Mouse (Mus musculus): ENCODE measurements around the gene Ncbp3. TPM values are rescaled to one million over a fixed set of nuclear protein-coding genes. Genes with fewer than 3 reads are reported as not detected.
"Not testable (repeated sequence)": the region's sequence is repeated elsewhere in the genome, so short reads cannot be mapped to it uniquely, and the experiment has no call there.

The Ncbp3 gene
- polyA plus RNA-seq, 1 experiment from 2014 or later, result 12.7 TPM

GRCm38 (mm10) chr11:73094231-73094995 is 46.8 kb downstream of the Ncbp3 start:
- no peaks in the 10 kb centered on the region for H3K27me3 ChIP-seq (replicated peaks)
- no peak for ATAC-seq (replicated peaks)
- H3K4me2 ChIP-seq, result no peak overlapping the region
- H3K9me3 ChIP-seq, result no peaks in the 10 kb centered on the region
- H3K4me3 ChIP-seq, result no peak overlapping the region
- H3K27ac ChIP-seq, result no peak overlapping the region
- no peaks in the 10 kb centered on the region for H3K4me1 ChIP-seq
- H3K9ac ChIP-seq, result no peak overlapping the region
- WGBS, result 81% methylated on average over 11 of the region's 11 CpGs
- no peaks in the 10 kb centered on the region for H3K36me3 ChIP-seq (replicated peaks)

- Histone ChIP-seq H3K36me3 (replicated peaks) (no peaks in the 10 kb centered on the region), H3K27ac (no peak overlapping the region), H3K9me3 (no peaks in the 10 kb centered on the region), H3K4me2 (no peak overlapping the region), H3K9ac (no peak overlapping the region), H3K4me1 (no peaks in the 10 kb centered on the region), H3K4me3 (no peak overlapping the region), H3K27me3 (replicated peaks) (no peaks in the 10 kb centered on the region)
- no peak for ATAC-seq (replicated peaks)
- 74% methylated on average over 5 of the region's 5 CpGs for WGBS
These were observed 51.3 kb downstream of the Ncbp3 start for GRCm38 (mm10) chr11:73098860-73099259.

GRCm38 (mm10) chr11:73099976-73100750 is 52.6 kb downstream of the Ncbp3 start:
- 65% methylated on average over 14 of the region's 14 CpGs for WGBS
- H3K4me3 ChIP-seq, result no peak overlapping the region
- H3K27ac ChIP-seq, result no peak overlapping the region
- no peaks in the 10 kb centered on the region for H3K27me3 ChIP-seq (replicated peaks)
- H3K9ac ChIP-seq, result no peak overlapping the region
- no peak for ATAC-seq (replicated peaks)
- no peaks in the 10 kb centered on the region for H3K4me1 ChIP-seq
- no peaks in the 10 kb centered on the region for H3K9me3 ChIP-seq
- H3K36me3 ChIP-seq (replicated peaks), result no peaks in the 10 kb centered on the region
- H3K4me2 ChIP-seq, result no peak overlapping the region

GRCm38 (mm10) chr11:73101308-73101707 is 53.7 kb downstream of the Ncbp3 start:
- no peaks in the 10 kb centered on the region for H3K27me3 ChIP-seq (replicated peaks)

GRCm38 (mm10) chr11:73105246-73105645 is 57.7 kb downstream of the Ncbp3 start:
- Histone ChIP-seq H3K36me3 (replicated peaks) (no peaks in the 10 kb centered on the region), H3K9ac (no peak overlapping the region), H3K9me3 (no peaks in the 10 kb centered on the region), H3K27ac (no peak overlapping the region), H3K4me1 (no peaks in the 10 kb centered on the region), H3K4me3 (no peak overlapping the region), H3K4me2 (no peak overlapping the region), H3K27me3 (replicated peaks) (no peaks in the 10 kb centered on the region)
- no peak for ATAC-seq (replicated peaks)
- 70% methylated on average over 3 of the region's 3 CpGs for WGBS

More at GRCm38 (mm10) chr11:73101308-73101707, 53.7 kb downstream of the Ncbp3 start:
- Histone ChIP-seq H3K4me1 (no peaks in the 10 kb centered on the region), H3K9me3 (no peaks in the 10 kb centered on the region), H3K4me2 (no peak overlapping the region), H3K27ac (no peak overlapping the region), H3K9ac (no peak overlapping the region), H3K36me3 (replicated peaks) (no peaks in the 10 kb centered on the region), H3K4me3 (no peak overlapping the region)
- 77% methylated on average over 4 of the region's 4 CpGs for WGBS
- ATAC-seq (replicated peaks), result no peak

GRCm38 (mm10) chr11:73107358-73107757 is 59.8 kb downstream of the Ncbp3 start:
- H3K9me3 ChIP-seq; H3K4me2 ChIP-seq; H3K9ac ChIP-seq; ATAC-seq (replicated peaks); H3K27ac ChIP-seq; H3K27me3 ChIP-seq (replicated peaks); H3K36me3 ChIP-seq (replicated peaks); H3K4me3 ChIP-seq; H3K4me1 ChIP-seq: not testable (repeated sequence)
- WGBS, result 45% methylated on average over 3 of the region's 3 CpGs

- 73% methylated on average over 5 of the region's 5 CpGs for WGBS
- Histone ChIP-seq H3K4me1 (no peaks in the 10 kb centered on the region), H3K36me3 (replicated peaks) (no peaks in the 10 kb centered on the region), H3K9ac (no peak overlapping the region), H3K4me3 (no peak overlapping the region), H3K4me2 (no peak overlapping the region), H3K27ac (no peak overlapping the region), H3K9me3 (no peaks in the 10 kb centered on the region), H3K27me3 (replicated peaks) (no peaks in the 10 kb centered on the region)
- ATAC-seq (replicated peaks), result no peak
These were observed 60.8 kb downstream of the Ncbp3 start for GRCm38 (mm10) chr11:73108195-73108897.

- H3K4me1 ChIP-seq, result no peaks in the 10 kb centered on the region
- no peak for ATAC-seq (replicated peaks)
- no peak overlapping the region for H3K4me3 ChIP-seq
- no peaks in the 10 kb centered on the region for H3K27me3 ChIP-seq (replicated peaks)
- no peak overlapping the region for H3K9ac ChIP-seq
- 83% methylated on average over 14 of the region's 14 CpGs for WGBS
- H3K36me3 ChIP-seq (replicated peaks), result no peaks in the 10 kb centered on the region
- no peak overlapping the region for H3K27ac ChIP-seq
- H3K4me2 ChIP-seq, result no peak overlapping the region
- no peaks in the 10 kb centered on the region for H3K9me3 ChIP-seq
These were observed 61.5 kb downstream of the Ncbp3 start for GRCm38 (mm10) chr11:73108898-73109625.

GRCm38 (mm10) chr11:73109941-73110340 is 62.4 kb downstream of the Ncbp3 start:
- no peaks in the 10 kb centered on the region for H3K27me3 ChIP-seq (replicated peaks)
- no peak for ATAC-seq (replicated peaks)
- 86% methylated on average over 3 of the region's 3 CpGs for WGBS

GRCm38 (mm10) chr11:73111414-73111813 is 63.8 kb downstream of the Ncbp3 start:
- Histone ChIP-seq H3K27me3 (replicated peaks) (no peaks in the 10 kb centered on the region), H3K4me2 (no peak overlapping the region), H3K9me3 (no peaks in the 10 kb centered on the region), H3K27ac (no peak overlapping the region), H3K4me3 (no peak overlapping the region), H3K4me1 (no peaks in the 10 kb centered on the region), H3K9ac (no peak overlapping the region), H3K36me3 (replicated peaks) (no peaks in the 10 kb centered on the region)
- no peak for ATAC-seq (replicated peaks)
- whole genome bisulfite sequencing, result 63% methylated on average over 6 of the region's 6 CpGs

More at GRCm38 (mm10) chr11:73109941-73110340, 62.4 kb downstream of the Ncbp3 start:
- Histone ChIP-seq H3K27ac (no peak overlapping the region), H3K9me3 (no peaks in the 10 kb centered on the region), H3K4me2 (no peak overlapping the region), H3K4me3 (no peak overlapping the region), H3K4me1 (no peaks in the 10 kb centered on the region), H3K36me3 (replicated peaks) (no peaks in the 10 kb centered on the region), H3K9ac (no peak overlapping the region)

GRCm38 (mm10) chr11:73126495-73126894 is 78.9 kb downstream of the Ncbp3 start:
- WGBS, result 83% methylated on average over 6 of the region's 6 CpGs

GRCm38 (mm10) chr11:73131020-73131419 is 83.4 kb downstream of the Ncbp3 start:
- Histone ChIP-seq H3K4me2 (no peak overlapping the region), H3K27ac (no peak overlapping the region), H3K36me3 (replicated peaks) (no peaks in the 10 kb centered on the region), H3K4me3 (no peak overlapping the region), H3K9me3 (no peaks in the 10 kb centered on the region), H3K27me3 (replicated peaks) (no peaks in the 10 kb centered on the region), H3K9ac (no peak overlapping the region), H3K4me1 (no peaks in the 10 kb centered on the region)
- ATAC-seq (replicated peaks), result no peak
- WGBS, result 82% methylated on average over 7 of the region's 7 CpGs

More at GRCm38 (mm10) chr11:73126495-73126894, 78.9 kb downstream of the Ncbp3 start:
- Histone ChIP-seq H3K27ac (no peak overlapping the region), H3K4me1 (no peaks in the 10 kb centered on the region), H3K36me3 (replicated peaks) (no peaks in the 10 kb centered on the region), H3K4me2 (no peak overlapping the region), H3K27me3 (replicated peaks) (no peaks in the 10 kb centered on the region), H3K9ac (no peak overlapping the region), H3K9me3 (no peaks in the 10 kb centered on the region), H3K4me3 (no peak overlapping the region)
- no peak for ATAC-seq (replicated peaks)

All from midbrain, embryonic 15.5 days (tissue).